Mouse (Mus musculus): ENCODE data around the gene Znhit1. TPM values are rescaled to one million over a fixed set of nuclear protein-coding genes. Genes with fewer than 3 reads are reported as not detected.
A peak's percentile ranks its signal among the peaks of the same experiment; 100 is the strongest.
"Not testable (repeated sequence)": the region's sequence is repeated elsewhere in the genome, so short reads cannot be mapped to it uniquely, and the experiment has no call there.

Gene Znhit1
- polyA plus RNA-seq, 1 experiment = 66.6 TPM

- DNase-seq (ENCODE audit: low spot score) = peak; percentile 82
These were observed 34.8 kb downstream of the Znhit1 start, which contains the start of gene Fis1 for GRCm38 (mm10) chr5:136953015-136953414. Gene Fis1, plus strand, starts transcription at chr5:136953275.

- no peak for DNase-seq (ENCODE audit: low spot score)
These were observed 35.7 kb downstream of the Znhit1 start for GRCm38 (mm10) chr5:136952153-136952552.

- no peak for DNase-seq (ENCODE audit: low spot score)
These were observed 37.3 kb downstream of the Znhit1 start for GRCm38 (mm10) chr5:136950521-136950920.

- DNase-seq (ENCODE audit: low spot score) = not testable (repeated sequence)
These were observed 38.1 kb downstream of the Znhit1 start for GRCm38 (mm10) chr5:136949551-136950336.

- DNase-seq (ENCODE audit: low spot score) = no peak
These were observed 39.9 kb downstream of the Znhit1 start for GRCm38 (mm10) chr5:136947874-136948273.

- DNase-seq (ENCODE audit: low spot score) = no peak
These were observed 42.7 kb downstream of the Znhit1 start for GRCm38 (mm10) chr5:136945084-136945483.

GRCm38 (mm10) chr5:136943382-136943781 is 44.4 kb downstream of the Znhit1 start:
- no peak for DNase-seq (ENCODE audit: low spot score)

- DNase-seq (ENCODE audit: low spot score) = no peak
These were observed 45.0 kb downstream of the Znhit1 start for GRCm38 (mm10) chr5:136942781-136943180.

GRCm38 (mm10) chr5:136940845-136941560 is 46.8 kb downstream of the Znhit1 start:
- DNase-seq (ENCODE audit: low spot score) = no peak

- DNase-seq (ENCODE audit: low spot score) = not testable (repeated sequence)
These were observed 47.8 kb downstream of the Znhit1 start for GRCm38 (mm10) chr5:136940029-136940428.

GRCm38 (mm10) chr5:136939284-136939683 is 48.5 kb downstream of the Znhit1 start:
- no peak for DNase-seq (ENCODE audit: low spot score)

- no peak for DNase-seq (ENCODE audit: low spot score)
These were observed 50.2 kb downstream of the Znhit1 start for GRCm38 (mm10) chr5:136937621-136938020.

- DNase-seq (ENCODE audit: low spot score) = no peak
These were observed 51.1 kb downstream of the Znhit1 start for GRCm38 (mm10) chr5:136936750-136937149.

GRCm38 (mm10) chr5:136935905-136936695 is 51.7 kb downstream of the Znhit1 start:
- DNase-seq (ENCODE audit: low spot score) = no peak

GRCm38 (mm10) chr5:136933930-136934329 is 53.9 kb downstream of the Znhit1 start:
- DNase-seq (ENCODE audit: low spot score) = no peak

- DNase-seq (ENCODE audit: low spot score) = no peak
These were observed 54.9 kb downstream of the Znhit1 start for GRCm38 (mm10) chr5:136932956-136933355.

Other genes starting within 250 kb of the Znhit1 start
- gene Col26a1, start 104.8 kb downstream of the Znhit1 start, polyA plus RNA-seq (2012; rRNA removed) = 0.15 and 0.48 TPM in 2 replicates
- 22.5 and 22.6 TPM in 2 replicates for gene Ift22, start 79.9 kb downstream of the Znhit1 start, polyA plus RNA-seq (2012; rRNA removed)
- gene Fis1, start 34.7 kb downstream of the Znhit1 start, polyA plus RNA-seq (2012; rRNA removed) = 190 and 203 TPM in 2 replicates
- 6.5 and 10.6 TPM in 2 replicates for gene Cldn15, start 21.4 kb downstream of the Znhit1 start, polyA plus RNA-seq (2012; rRNA removed)
- 45.8 and 50.9 TPM in 2 replicates for gene Plod3, start 1.0 kb downstream of the Znhit1 start, polyA plus RNA-seq (2012; rRNA removed)
- gene Vgf, start 38.4 kb upstream of the Znhit1 start, polyA plus RNA-seq (2012; rRNA removed) = 0.08 and 0.15 TPM in 2 replicates
- gene Ap1s1, start 58.1 kb upstream of the Znhit1 start, polyA plus RNA-seq (2012; rRNA removed) = 96.2 and 118 TPM in 2 replicates
- 6.2 and 8.3 TPM in 2 replicates for gene Serpine1, start 84.2 kb upstream of the Znhit1 start, polyA plus RNA-seq (2012; rRNA removed)
- gene Trim56, start 128.2 kb upstream of the Znhit1 start, polyA plus RNA-seq (2012; rRNA removed) = 5.7 and 11.9 TPM in 2 replicates
- not detected in 2 replicates for gene Muc3, start 161.3 kb upstream of the Znhit1 start, polyA plus RNA-seq (2012; rRNA removed)
- gene Muc3a, start 224.4 kb upstream of the Znhit1 start, polyA plus RNA-seq (2012; rRNA removed) = 1.3 and 1.4 TPM in 2 replicates

All from urinary bladder, adult 2 months (tissue).